Mouse (Mus musculus) embryonic facial prominence, embryonic 11.5 days (tissue): ENCODE results near the gene 4930412O13Rik. TPM values are rescaled to one million over a fixed set of nuclear protein-coding genes. Genes with fewer than 3 reads are reported as not detected.

Source experiments
- ATAC-seq: fragments of 200-750 bp; cut with Nextera tagmentation; replicated peaks from 2 replicates; pipeline ENCODE4 v1.8.0; 2017; ENCODE audit warnings: low read depth; ENCODE audit not compliant: insufficient number of reproducible peaks, low FRiP score, low TSS enrichment
- DNase-seq: peaks from one replicate; pipeline ENCODE4 v3.0.0-alpha.2; 2015; ENCODE audit warnings: low spot score
- H3K27ac ChIP-seq: fragments of 300-500 bp; sonication (generic); replicated peaks from 2 replicates; pipeline ENCODE4 v1.5.1; 2014; ENCODE audit warnings: mild to moderate bottlenecking, low read depth, low read length, control low read depth
- H3K27me3 ChIP-seq: fragments of 300-500 bp; sonication (generic); 2 replicates; pipeline ENCODE4 v1.6.1; 2014; ENCODE audit warnings: mild to moderate bottlenecking, low read length, moderate library complexity, mixed read lengths; ENCODE audit not compliant: control insufficient read depth, insufficient read depth
- H3K36me3 ChIP-seq: fragments of 300-500 bp; sonication (generic); replicated peaks from 2 replicates; pipeline ENCODE4 v1.6.1; 2014; ENCODE audit warnings: low read depth, mild to moderate bottlenecking, low read length, moderate library complexity, mixed read lengths; ENCODE audit not compliant: control insufficient read depth, insufficient read depth
- H3K4me1 ChIP-seq: fragments of 300-500 bp; sonication (generic); 2 replicates; pipeline ENCODE4 v1.6.1; 2014; ENCODE audit warnings: low read length, mixed read lengths; ENCODE audit not compliant: control insufficient read depth, insufficient read depth
- H3K4me2 ChIP-seq: fragments of 300-500 bp; sonication (generic); 2 replicates; pipeline ENCODE4 v1.6.1; 2014; ENCODE audit warnings: low read depth, mild to moderate bottlenecking, control low read depth, low read length, moderate library complexity
- H3K4me3 ChIP-seq: fragments of 300-500 bp; sonication (generic); 2 replicates; pipeline ENCODE4 v1.5.1; 2014; ENCODE audit warnings: low read depth, low read length, control low read depth
- H3K9ac ChIP-seq: fragments of 300-500 bp; sonication (generic); replicated peaks from 2 replicates; pipeline ENCODE4 v1.6.1; 2014; ENCODE audit warnings: mild to moderate bottlenecking, control low read depth, low read length
- H3K9me3 ChIP-seq: fragments of 300-500 bp; sonication (generic); replicated peaks from 2 replicates; pipeline ENCODE4 v1.6.1; 2016; ENCODE audit warnings: mild to moderate bottlenecking, low read length, inconsistent platforms, mixed read lengths; ENCODE audit not compliant: control insufficient read depth
- whole genome bisulfite sequencing: fragments of 180-500 bp; shearing (Covaris S2); extraction: QIAGEN DNeasy Blood & Tissue Kit; methylation state at CpG from one replicate; pipeline ENCODE4 v1.1.7; 2014; 5-methylcytosine and 5-hydroxymethylcytosine counted together
- polyA plus RNA-seq: library from polyadenylated mRNA; unstranded; fragments of >200 nt; fragmentation: Nextera tagmentation; extraction: Ambion mirVana; gene quantifications from 2 replicates; pipeline ENCODE4 v1.2.1, GENCODE M21; 2014

4930412O13Rik gene
- polyA plus RNA-seq, 1 experiment from 2014 or later = 1.0 TPM

DNA sequence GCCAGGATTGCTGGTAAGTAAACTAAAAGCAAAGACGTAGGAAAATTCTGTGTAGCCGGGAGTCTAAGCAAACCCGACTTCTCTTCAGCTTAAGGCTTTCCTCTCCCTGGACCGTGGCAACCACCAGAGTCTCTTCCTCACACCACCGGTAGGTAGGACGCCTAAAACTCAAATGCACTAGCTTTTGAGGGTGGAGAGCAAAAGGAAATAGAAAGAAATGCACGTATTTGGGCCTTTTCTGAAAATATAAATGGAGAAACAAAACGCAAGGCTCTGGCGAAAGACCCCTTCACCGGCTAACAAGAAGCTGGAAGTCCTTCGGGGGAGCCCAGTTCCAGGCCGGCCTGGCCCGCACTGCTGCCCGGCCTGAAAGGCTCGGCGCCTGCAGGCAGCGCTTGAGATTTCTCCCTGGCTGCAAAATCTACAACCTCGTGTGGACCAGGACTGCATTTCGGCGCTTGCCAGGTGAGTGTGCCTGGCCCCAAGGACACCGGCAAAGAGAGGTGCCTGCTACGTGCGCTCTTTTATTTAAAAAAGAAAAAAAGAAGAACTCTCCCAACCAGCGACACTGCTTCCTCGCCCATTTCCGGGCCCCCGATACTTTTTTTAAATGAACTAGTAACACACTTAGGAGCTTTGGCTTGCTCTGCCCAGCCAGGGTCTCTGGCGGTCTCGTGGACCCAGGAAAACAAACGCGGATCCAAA is 4.3 kb upstream of the 4930412O13Rik start:
- ATAC-seq (no peak), DNase-seq (peak; percentile 54)
- H3K4me1 ChIP-seq = peaks cover 5% of the 10 kb centered on the region
- peak overlapping the region; percentile 71 for H3K9ac ChIP-seq
- H3K4me3 ChIP-seq = peak overlapping the region; percentile 38
- no peaks in the 10 kb centered on the region for H3K9me3 ChIP-seq
- H3K27me3 ChIP-seq = peaks cover 12% of the 10 kb centered on the region
- H3K4me2 ChIP-seq = peak overlapping the region; percentile 39
- H3K36me3 ChIP-seq = no peaks in the 10 kb centered on the region
- under 1% methylated on average over 31 of the region's 31 CpGs for WGBS
- H3K27ac ChIP-seq = no peak overlapping the region

DNA sequence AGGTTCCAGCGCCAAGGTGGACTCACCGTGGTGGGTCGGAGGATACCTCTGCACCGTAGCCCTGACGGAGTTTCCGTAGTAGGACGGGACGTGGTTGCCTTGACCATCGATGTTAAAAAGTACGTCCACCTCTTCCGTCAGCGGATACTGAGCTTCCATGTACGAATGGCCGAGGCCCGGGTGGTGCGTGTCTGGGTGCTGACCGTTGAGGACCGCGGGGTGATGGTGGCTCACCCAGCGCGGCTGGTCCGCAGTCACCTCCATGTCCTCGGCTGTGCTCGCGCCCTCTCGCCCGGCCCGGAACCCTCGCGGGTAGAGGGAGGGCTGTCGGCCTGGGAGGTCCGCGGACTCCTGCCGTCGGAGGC is 3.7 kb upstream of the 4930412O13Rik start:
- Histone ChIP-seq H3K4me3 (peak overlapping the region; percentile 38), H3K9ac (peak overlapping the region; percentile 71), H3K4me2 (peak overlapping the region; percentile 39), H3K9me3 (no peaks in the 10 kb centered on the region), H3K4me1 (peaks cover 5% of the 10 kb centered on the region), H3K27me3 (peaks cover 12% of the 10 kb centered on the region), H3K36me3 (no peaks in the 10 kb centered on the region), H3K27ac (peak overlapping the region; percentile 11)
- WGBS = under 1% methylated on average over 35 of the region's 35 CpGs
- DNase-seq = peak; percentile 31
- no peak for ATAC-seq

DNA sequence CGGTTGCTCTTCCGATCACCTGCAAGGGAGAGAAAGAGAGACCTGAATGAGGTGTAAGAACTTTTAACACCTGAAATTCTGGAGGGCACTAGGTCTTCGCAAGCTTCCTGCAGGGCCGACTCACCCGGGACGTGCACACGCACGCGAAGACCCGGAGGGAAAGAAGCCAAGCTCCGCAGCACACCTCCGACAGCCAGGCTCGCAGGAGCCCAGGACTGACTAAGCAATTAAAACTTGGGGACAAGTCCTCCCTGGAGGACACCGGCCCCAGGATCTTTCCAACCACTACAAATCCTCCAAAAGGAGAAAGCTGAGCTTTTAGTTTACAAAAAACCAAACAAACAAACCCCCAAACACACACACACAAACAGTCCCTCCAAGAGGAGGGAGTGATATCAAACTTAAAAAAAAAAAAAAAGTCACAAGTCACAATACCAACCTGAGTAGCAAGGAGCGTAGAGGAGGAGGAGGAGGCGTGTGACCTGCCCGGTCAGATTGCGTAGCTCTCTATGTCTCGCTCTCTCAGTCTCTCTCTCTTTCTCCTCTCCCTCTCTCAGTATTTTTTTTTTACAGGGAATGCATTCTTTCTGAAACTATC is 3.0 kb upstream of the 4930412O13Rik start:
- Histone ChIP-seq H3K27ac (peak overlapping the region; percentile 11; the same call in 1 of the 2 replicates), H3K9me3 (no peaks in the 10 kb centered on the region), H3K27me3 (peaks cover 13% of the 10 kb centered on the region), H3K4me1 (peaks cover 7% of the 10 kb centered on the region), H3K36me3 (no peaks in the 10 kb centered on the region), H3K9ac (peak overlapping the region; percentile 71), H3K4me3 (peak overlapping the region; percentile 38), H3K4me2 (peak overlapping the region; percentile 66)
- 2% methylated on average over 19 of the region's 19 CpGs for WGBS
- ATAC-seq (no peak), DNase-seq (peak; percentile 27)

DNA sequence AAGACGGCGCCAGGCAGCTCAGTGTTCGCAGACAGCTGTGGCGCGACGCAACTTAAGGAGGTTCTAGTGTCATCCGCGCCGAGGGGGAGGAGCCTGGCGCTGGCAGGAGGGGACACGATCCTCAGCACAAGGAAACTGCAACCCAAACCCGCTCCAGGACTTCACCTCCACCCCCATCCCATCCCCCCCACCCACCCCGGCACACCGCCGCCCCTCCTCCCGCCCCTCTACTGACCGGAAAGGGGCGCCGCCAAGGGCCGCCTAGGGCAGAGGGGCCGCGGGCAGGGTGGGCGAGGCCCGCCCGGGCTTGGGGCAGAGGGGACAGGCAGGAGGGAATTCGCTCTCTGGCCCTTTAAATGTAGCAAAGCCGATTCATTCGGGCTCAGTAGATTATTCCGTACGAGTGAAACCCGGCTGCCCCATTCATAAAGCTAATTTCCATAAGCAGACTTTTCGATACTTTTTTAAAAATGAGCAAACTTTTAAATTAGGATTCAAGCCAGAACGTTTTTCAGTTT is 2.4 kb upstream of the 4930412O13Rik start:
- Histone ChIP-seq H3K4me1 (peaks cover 8% of the 10 kb centered on the region), H3K9me3 (no peaks in the 10 kb centered on the region), H3K36me3 (no peaks in the 10 kb centered on the region), H3K4me3 (peak overlapping the region; percentile 38), H3K27me3 (peaks cover 14% of the 10 kb centered on the region), H3K9ac (peak overlapping the region; percentile 71; the same call in 1 of the 2 replicates), H3K4me2 (peak overlapping the region; percentile 66), H3K27ac (peak overlapping the region; percentile 35; the same call in 1 of the 2 replicates)
- whole genome bisulfite sequencing = under 1% methylated on average over 25 of the region's 33 CpGs
- peak; percentile 79 for DNase-seq
- ATAC-seq = peak; percentile 45

DNA sequence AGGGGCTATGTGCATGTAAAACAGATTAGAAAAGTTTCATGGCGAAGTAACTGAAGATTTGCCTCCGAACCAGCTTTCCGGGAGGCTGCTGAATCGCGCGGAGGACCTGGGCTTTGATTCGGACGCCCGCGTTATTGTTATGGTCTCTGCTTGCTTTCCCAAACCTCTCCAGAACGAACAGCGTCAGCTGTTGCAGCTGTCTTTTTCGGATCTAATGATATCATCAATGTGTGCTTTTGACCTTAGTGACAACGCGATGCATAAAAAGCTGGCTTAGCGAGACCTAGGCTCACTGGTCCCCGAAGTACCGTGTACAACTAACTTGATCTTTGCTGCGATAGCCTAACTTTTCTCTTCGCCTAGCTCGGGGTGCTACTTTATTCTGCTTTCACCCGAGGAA is 2.0 kb upstream of the 4930412O13Rik start:
- H3K36me3 ChIP-seq = no peaks in the 10 kb centered on the region
- H3K4me3 ChIP-seq = peak overlapping the region; percentile 38
- H3K4me2 ChIP-seq = peak overlapping the region; percentile 66
- peaks cover 8% of the 10 kb centered on the region for H3K4me1 ChIP-seq
- 0% methylated on average over 22 of the region's 22 CpGs for WGBS
- H3K27ac ChIP-seq = peak overlapping the region; percentile 35; the same call in 1 of the 2 replicates
- H3K9me3 ChIP-seq = no peaks in the 10 kb centered on the region
- peaks cover 12% of the 10 kb centered on the region for H3K27me3 ChIP-seq
- H3K9ac ChIP-seq = peak overlapping the region; percentile 32; the same call in 1 of the 2 replicates
- peak; percentile 58 for DNase-seq
- ATAC-seq = no peak

DNA sequence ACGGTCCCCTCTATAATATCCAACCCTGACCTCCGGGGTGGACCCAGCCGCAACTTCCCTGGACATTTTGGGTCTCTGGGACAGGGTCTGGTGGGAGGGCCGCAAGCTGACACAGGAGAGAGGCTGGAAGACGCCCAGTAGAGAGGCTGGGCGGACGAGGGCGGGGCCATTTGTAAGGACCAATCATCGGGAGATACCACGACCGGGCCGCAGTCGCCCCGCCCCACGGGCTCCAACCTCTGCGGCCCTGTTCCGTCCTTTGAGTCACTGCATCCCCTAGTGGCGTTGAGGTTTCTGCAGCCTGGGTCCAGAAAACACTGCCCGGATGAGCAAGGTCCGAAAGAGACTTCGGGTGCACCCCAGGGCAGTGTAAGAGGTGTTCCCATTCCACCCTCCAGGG is 1.6 kb upstream of the 4930412O13Rik start:
- peak overlapping the region; percentile 38 for H3K4me3 ChIP-seq
- DNase-seq (peak; percentile 97), ATAC-seq (peak; percentile 90)
- peak overlapping the region; percentile 66 for H3K4me2 ChIP-seq
- H3K9me3 ChIP-seq = no peaks in the 10 kb centered on the region
- H3K36me3 ChIP-seq = no peaks in the 10 kb centered on the region
- peaks cover 9% of the 10 kb centered on the region for H3K27me3 ChIP-seq
- WGBS = 0% methylated on average over 21 of the region's 21 CpGs
- H3K27ac ChIP-seq = no peak overlapping the region
- peak overlapping the region; percentile 32; the same call in 1 of the 2 replicates for H3K9ac ChIP-seq
- H3K4me1 ChIP-seq = peaks cover 8% of the 10 kb centered on the region

DNA sequence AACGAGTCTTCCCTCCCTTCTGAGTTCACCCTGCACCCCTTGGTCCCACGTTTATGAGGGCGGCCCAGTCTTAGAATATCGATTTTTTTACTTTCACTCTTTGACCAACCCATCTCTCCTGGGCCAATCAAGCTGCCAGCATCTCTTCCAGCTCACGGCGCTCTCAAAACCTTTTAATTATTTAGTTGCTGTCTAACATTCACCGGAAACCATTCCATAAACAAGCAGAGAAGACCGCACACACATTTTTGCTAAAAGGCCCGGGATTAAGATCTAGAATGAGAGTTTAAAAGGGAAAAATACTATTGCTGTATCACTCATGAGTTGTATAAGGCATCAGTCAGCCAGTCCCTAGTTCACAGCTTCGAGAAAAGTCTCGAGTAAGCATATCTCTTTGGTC is 781 bp upstream of the 4930412O13Rik start:
- Histone ChIP-seq H3K4me2 (no peak overlapping the region), H3K9ac (no peak overlapping the region), H3K27me3 (peaks cover 15% of the 10 kb centered on the region), H3K4me3 (no peak overlapping the region), H3K4me1 (peaks cover 8% of the 10 kb centered on the region), H3K9me3 (no peaks in the 10 kb centered on the region), H3K36me3 (no peaks in the 10 kb centered on the region), H3K27ac (no peak overlapping the region)
- DNase-seq (peak; percentile 11), ATAC-seq (no peak)
- 2% methylated on average over 11 of the region's 11 CpGs for WGBS

DNA sequence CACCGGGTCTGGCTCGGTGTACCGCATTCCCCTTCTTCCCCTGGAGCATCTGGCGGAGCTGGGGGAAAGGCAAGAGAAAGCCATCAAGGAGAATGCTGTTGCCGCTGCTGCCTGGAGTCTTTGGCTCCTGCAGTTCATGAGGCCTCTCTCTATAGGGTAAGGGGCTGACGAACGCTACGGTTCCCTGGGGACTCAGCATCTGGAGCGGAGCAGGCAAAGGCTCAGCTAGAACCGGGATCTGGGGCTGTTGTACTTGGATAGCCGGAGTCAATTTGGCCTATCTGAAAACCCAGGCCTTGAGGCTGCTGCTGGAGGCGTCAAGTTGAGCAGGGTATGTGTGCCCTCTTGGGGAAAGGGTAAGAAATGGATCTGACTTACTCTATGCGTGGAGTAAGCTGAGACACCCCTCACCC is 565 bp downstream of the 4930412O13Rik start:
- under 1% methylated on average over 13 of the region's 13 CpGs for whole genome bisulfite sequencing
- ATAC-seq (peak; percentile 3; the same call in 1 of the 2 replicates), DNase-seq (peak; percentile 55)
- Histone ChIP-seq H3K27me3 (peaks cover 22% of the 10 kb centered on the region), H3K36me3 (no peaks in the 10 kb centered on the region), H3K4me3 (peak overlapping the region; percentile 28), H3K4me1 (peaks cover 8% of the 10 kb centered on the region), H3K9ac (peak overlapping the region; percentile 52), H3K27ac (peak overlapping the region; percentile 63), H3K9me3 (no peaks in the 10 kb centered on the region), H3K4me2 (peak overlapping the region; percentile 39)
